Mouse (Mus musculus) monocyte, adult 2 months (primary cell): ENCODE measurements around the gene Hpse2.
A peak's percentile ranks its signal among the peaks of the same experiment; 100 is the strongest.

ENCODE experiments used
- DNase-seq, 2 experiments: peaks; one replicate each; pipeline ENCODE4 v3.0.0; 2022; ENCODE audit warnings: low spot score in 2 of 2, low read depth in 1 of 2

Gene Hpse2

GRCm38 (mm10) chr19:42863013-42863412 is 525.1 kb downstream of the Hpse2 start:
- DNase-seq, result no peak

- no peak for DNase-seq
Measured at GRCm38 (mm10) chr19:42857096-42857495, 531.1 kb downstream of the Hpse2 start.

GRCm38 (mm10) chr19:42855649-42856048 is 532.5 kb downstream of the Hpse2 start:
- no peak for DNase-seq

- DNase-seq, result no peak
Measured at GRCm38 (mm10) chr19:42850444-42850843, 537.7 kb downstream of the Hpse2 start.

- no peak for DNase-seq
Measured at GRCm38 (mm10) chr19:42839621-42840294, 548.4 kb downstream of the Hpse2 start.

- no peak for DNase-seq
Measured at GRCm38 (mm10) chr19:42839118-42839517, 549.0 kb downstream of the Hpse2 start.

- no peak for DNase-seq
Measured at GRCm38 (mm10) chr19:42838271-42838670, 549.9 kb downstream of the Hpse2 start.

- DNase-seq, result no peak
Measured at GRCm38 (mm10) chr19:42837591-42837990, 550.6 kb downstream of the Hpse2 start.

- DNase-seq, result no peak
Measured at GRCm38 (mm10) chr19:42833126-42833525, 555.0 kb downstream of the Hpse2 start.

GRCm38 (mm10) chr19:42832251-42832650 is 555.9 kb downstream of the Hpse2 start:
- DNase-seq, result no peak

- DNase-seq, result no peak
Measured at GRCm38 (mm10) chr19:42829196-42829595, 559.0 kb downstream of the Hpse2 start.

- DNase-seq, result no peak
Measured at GRCm38 (mm10) chr19:42827843-42828242, 560.3 kb downstream of the Hpse2 start.

GRCm38 (mm10) chr19:42820109-42820508 is 568.0 kb downstream of the Hpse2 start:
- DNase-seq, result no peak

- no peak for DNase-seq
Measured at GRCm38 (mm10) chr19:42817761-42818160, 570.4 kb downstream of the Hpse2 start.

GRCm38 (mm10) chr19:42816261-42816660 is 571.9 kb downstream of the Hpse2 start:
- DNase-seq, result no peak

GRCm38 (mm10) chr19:42810140-42810539 is 578.0 kb downstream of the Hpse2 start:
- no peak for DNase-seq

- no peak for DNase-seq
Measured at GRCm38 (mm10) chr19:42809491-42809890, 578.7 kb downstream of the Hpse2 start.

- DNase-seq, result no peak
Measured at GRCm38 (mm10) chr19:42797866-42798265, 590.3 kb downstream of the Hpse2 start.

- DNase-seq, result no peak
Measured at GRCm38 (mm10) chr19:42795801-42796200, 592.4 kb downstream of the Hpse2 start.

GRCm38 (mm10) chr19:42794914-42795613 is 593.1 kb downstream of the Hpse2 start:
- DNase-seq, result peak; percentile 38 to 69

GRCm38 (mm10) chr19:42788311-42788710 is 599.8 kb downstream of the Hpse2 start:
- no peak for DNase-seq

- DNase-seq, result no peak
Measured at GRCm38 (mm10) chr19:42785562-42786220, 602.5 kb downstream of the Hpse2 start.
